ENCODE assay signal across 13 mouse cellular contexts in genomic region chr5:127355836-127356235, GRCm38 (mm10).
DNase-seq lines count a peak whose midpoint lies in the region; ATAC-seq and TF ChIP-seq lines count a peak whose summit lies in the region.
"Had no signal": no experiment of that assay in that cellular context is flagged by ENCODE, and none has a peak within 500 bp of the region (broad histone marks: within the 10 kb centered on the region; RNA-seq: fewer than 3 reads in every experiment).

No protein-coding gene starts in this region.

- no peak overlapping the region for H3K4me3 ChIP-seq in limb, embryonic 10.5 days
- H3K4me3 ChIP-seq in forebrain, postnatal 0 days (ENCODE audit: low read depth, low read length) = no peak overlapping the region
- H3K4me3 ChIP-seq: hindbrain, embryonic 13.5 days; layer of hippocampus, adult 2 months had no signal

- TF ChIP-seq CTCF in forebrain, postnatal 0 days (IDR thresholded peaks at IDR 0.05; ENCODE audit: low read depth) = no peak

- H3K9ac ChIP-seq in forebrain, postnatal 0 days = no peak overlapping the region
- H3K9ac ChIP-seq: hindbrain, embryonic 13.5 days had no signal

- no peaks in the 10 kb centered on the region for H3K27me3 ChIP-seq in limb, embryonic 10.5 days (ENCODE audit: low read depth, poor library complexity, severe bottlenecking)
- no peaks in the 10 kb centered on the region for H3K27me3 ChIP-seq in forebrain, postnatal 0 days (ENCODE audit: insufficient read depth, low read length)
- H3K27me3 ChIP-seq: hindbrain, embryonic 13.5 days had no signal

- peak; percentile 32 for DNase-seq in adrenal gland, adult 8-10 months
- no peak for DNase-seq in adrenal gland, postnatal 4 days (ENCODE audit: low spot score in 2 of 2)
- peak; percentile 44 for DNase-seq in adrenal gland, postnatal 10 days
- peak; percentile 78 for DNase-seq in cerebellum, adult 9-11 months
- no peak for DNase-seq in limb, embryonic 10.5 days (ENCODE audit: low spot score)
- no peak for DNase-seq in heart, postnatal 4 days
- no peak for DNase-seq in frontal cortex, postnatal 36 days (ENCODE audit: low spot score in 2 of 2)
- DNase-seq in forebrain, postnatal 0 days = no peak
- DNase-seq: kidney, adult 18-20 months; thymus, postnatal 25 days had no signal

- H3K9me3 ChIP-seq in limb, embryonic 10.5 days (replicated peaks) = no peaks in the 10 kb centered on the region
- no peaks in the 10 kb centered on the region for H3K9me3 ChIP-seq in forebrain, postnatal 0 days (ENCODE audit: low read length)

- H3K36me3 ChIP-seq in limb, embryonic 10.5 days = peaks cover 36% of the 10 kb centered on the region
- no peaks in the 10 kb centered on the region for H3K36me3 ChIP-seq in forebrain, postnatal 0 days (ENCODE audit: insufficient read depth)
- H3K36me3 ChIP-seq: hindbrain, embryonic 13.5 days had no signal

- H3K27ac ChIP-seq in limb, embryonic 10.5 days = 0 out of 2 replicates have a peak overlapping the region, but pooled peaks have one; percentile 25
- H3K27ac ChIP-seq in forebrain, postnatal 0 days (ENCODE audit: low read depth, low read length) = no peak overlapping the region
- H3K27ac ChIP-seq: hindbrain, embryonic 13.5 days; layer of hippocampus, adult 2 months had no signal

- H3K4me1 ChIP-seq in limb, embryonic 10.5 days = peaks cover 15% of the 10 kb centered on the region
- H3K4me1 ChIP-seq in forebrain, postnatal 0 days (ENCODE audit: insufficient read depth) = no peaks in the 10 kb centered on the region

- 2% methylated on average over 8 of the region's 8 CpGs for WGBS in limb, embryonic 10.5 days
- WGBS in forebrain, postnatal 0 days = 36% methylated on average over 8 of the region's 8 CpGs

- ATAC-seq in forebrain, postnatal 0 days = no peak

- H3K4me2 ChIP-seq in forebrain, postnatal 0 days (ENCODE audit: low read depth) = no peak overlapping the region
- H3K4me2 ChIP-seq: heart, embryonic 11.5 days; hindbrain, embryonic 13.5 days had no signal

Comparison
In these comparisons a context has a peak if more than half of its experiments do, and no peak if none do; other contexts are left out.
1. DNase-seq: peak in adrenal gland, adult 8-10 months (single experiment), adrenal gland, postnatal 10 days (single experiment) and cerebellum, adult 9-11 months (single experiment); none in adrenal gland, postnatal 4 days (0 of 2), limb, embryonic 10.5 days (single experiment), heart, postnatal 4 days (single experiment), frontal cortex, postnatal 36 days (0 of 2) and forebrain, postnatal 0 days (single experiment).